Mouse (Mus musculus): ENCODE results near the gene Gm20388.

- no peak for TF ChIP-seq CTCF (IDR thresholded peaks at IDR 0.05; ENCODE audit: borderline replicate concordance, extremely low read depth, insufficient read depth, insufficient read length)
- no peak for TF ChIP-seq POLR2A (IDR thresholded peaks at IDR 0.05; ENCODE audit: borderline replicate concordance, extremely low read depth, insufficient read depth, insufficient read length, poor library complexity, severe bottlenecking)
Measured at GRCm38 (mm10) chr8:121613419-121613818, 1702.8 kb downstream of the Gm20388 start.

All from brain, embryonic 14.5 days (tissue).